Mouse (Mus musculus): ENCODE data around the gene Pik3ap1. TPM values are rescaled to one million over a fixed set of nuclear protein-coding genes. Genes with fewer than 3 reads are reported as not detected.

Pik3ap1 gene
- polyA plus RNA-seq, 1 experiment, result 0.91 TPM

- Histone ChIP-seq H3K4me1 (ENCODE audit: control insufficient read depth, insufficient read depth, low read length) (no peaks in the 10 kb centered on the region), H3K4me3 (ENCODE audit: insufficient read depth, low read length) (no peak overlapping the region), H3K27ac (ENCODE audit: insufficient read depth, low read length) (no peak overlapping the region)
- no peak for TF ChIP-seq POLR2A (IDR thresholded peaks at IDR 0.05; ENCODE audit: low read depth, low read length)
- no peak for TF ChIP-seq CTCF (IDR thresholded peaks at IDR 0.05; ENCODE audit: borderline replicate concordance, insufficient read depth, low read length)
Observed at GRCm38 (mm10) chr19:41290952-41291619, 93.8 kb downstream of the Pik3ap1 start.

- TF ChIP-seq POLR2A (IDR thresholded peaks at IDR 0.05; ENCODE audit: low read depth, low read length), result no peak
- TF ChIP-seq CTCF (IDR thresholded peaks at IDR 0.05; ENCODE audit: borderline replicate concordance, insufficient read depth, low read length), result no peak
- H3K27ac ChIP-seq (ENCODE audit: insufficient read depth, low read length), result no peak overlapping the region
- H3K4me3 ChIP-seq (ENCODE audit: insufficient read depth, low read length), result no peak overlapping the region
- H3K4me1 ChIP-seq (ENCODE audit: control insufficient read depth, insufficient read depth, low read length), result no peaks in the 10 kb centered on the region
Observed at GRCm38 (mm10) chr19:41288568-41288967, 96.3 kb downstream of the Pik3ap1 start.

- Histone ChIP-seq H3K4me1 (ENCODE audit: control insufficient read depth, insufficient read depth, low read length) (no peaks in the 10 kb centered on the region), H3K4me3 (ENCODE audit: insufficient read depth, low read length) (no peak overlapping the region), H3K27ac (ENCODE audit: insufficient read depth, low read length) (no peak overlapping the region)
- TF ChIP-seq CTCF (IDR thresholded peaks at IDR 0.05; ENCODE audit: borderline replicate concordance, insufficient read depth, low read length) (no peak), POLR2A (IDR thresholded peaks at IDR 0.05; ENCODE audit: low read depth, low read length) (no peak)
Observed at GRCm38 (mm10) chr19:41287224-41287623, 97.7 kb downstream of the Pik3ap1 start.

GRCm38 (mm10) chr19:41284515-41284914 lies 100.4 kb downstream of the Pik3ap1 start:
- Histone ChIP-seq H3K4me3 (ENCODE audit: insufficient read depth, low read length) (no peak overlapping the region), H3K4me1 (ENCODE audit: control insufficient read depth, insufficient read depth, low read length) (no peaks in the 10 kb centered on the region), H3K27ac (ENCODE audit: insufficient read depth, low read length) (no peak overlapping the region)
- TF ChIP-seq CTCF (IDR thresholded peaks at IDR 0.05; ENCODE audit: borderline replicate concordance, insufficient read depth, low read length) (no peak), POLR2A (IDR thresholded peaks at IDR 0.05; ENCODE audit: low read depth, low read length) (no peak)

GRCm38 (mm10) chr19:41282718-41283117 lies 102.2 kb downstream of the Pik3ap1 start:
- Histone ChIP-seq H3K4me3 (ENCODE audit: insufficient read depth, low read length) (no peak overlapping the region), H3K4me1 (ENCODE audit: control insufficient read depth, insufficient read depth, low read length) (no peaks in the 10 kb centered on the region), H3K27ac (ENCODE audit: insufficient read depth, low read length) (no peak overlapping the region)
- TF ChIP-seq POLR2A (IDR thresholded peaks at IDR 0.05; ENCODE audit: low read depth, low read length), result no peak
- no peak for TF ChIP-seq CTCF (IDR thresholded peaks at IDR 0.05; ENCODE audit: borderline replicate concordance, insufficient read depth, low read length)

- no peak for TF ChIP-seq POLR2A (IDR thresholded peaks at IDR 0.05; ENCODE audit: low read depth, low read length)
- Histone ChIP-seq H3K4me3 (ENCODE audit: insufficient read depth, low read length) (no peak overlapping the region), H3K27ac (ENCODE audit: insufficient read depth, low read length) (no peak overlapping the region), H3K4me1 (ENCODE audit: control insufficient read depth, insufficient read depth, low read length) (no peaks in the 10 kb centered on the region)
Observed at GRCm38 (mm10) chr19:41282216-41282615, 102.7 kb downstream of the Pik3ap1 start.

GRCm38 (mm10) chr19:41279724-41280244 lies 105.1 kb downstream of the Pik3ap1 start:
- H3K4me3 ChIP-seq (ENCODE audit: insufficient read depth, low read length), result no peak overlapping the region
- H3K27ac ChIP-seq (ENCODE audit: insufficient read depth, low read length), result no peak overlapping the region
- no peaks in the 10 kb centered on the region for H3K4me1 ChIP-seq (ENCODE audit: control insufficient read depth, insufficient read depth, low read length)
- TF ChIP-seq CTCF (IDR thresholded peaks at IDR 0.05; ENCODE audit: borderline replicate concordance, insufficient read depth, low read length), result no peak
- TF ChIP-seq POLR2A (IDR thresholded peaks at IDR 0.05; ENCODE audit: low read depth, low read length), result no peak

GRCm38 (mm10) chr19:41278606-41279005 lies 106.3 kb downstream of the Pik3ap1 start:
- TF ChIP-seq CTCF (IDR thresholded peaks at IDR 0.05; ENCODE audit: borderline replicate concordance, insufficient read depth, low read length) (no peak), POLR2A (IDR thresholded peaks at IDR 0.05; ENCODE audit: low read depth, low read length) (no peak)
- Histone ChIP-seq H3K4me3 (ENCODE audit: insufficient read depth, low read length) (no peak overlapping the region), H3K4me1 (ENCODE audit: control insufficient read depth, insufficient read depth, low read length) (no peaks in the 10 kb centered on the region), H3K27ac (ENCODE audit: insufficient read depth, low read length) (no peak overlapping the region)

GRCm38 (mm10) chr19:41275588-41275987 lies 109.3 kb downstream of the Pik3ap1 start:
- H3K27ac ChIP-seq (ENCODE audit: insufficient read depth, low read length), result no peak overlapping the region
- H3K4me3 ChIP-seq (ENCODE audit: insufficient read depth, low read length), result no peak overlapping the region
- TF ChIP-seq POLR2A (IDR thresholded peaks at IDR 0.05; ENCODE audit: low read depth, low read length), result no peak
- TF ChIP-seq CTCF (IDR thresholded peaks at IDR 0.05; ENCODE audit: borderline replicate concordance, insufficient read depth, low read length), result no peak
- peaks cover 4% of the 10 kb centered on the region; the same call in 1 of the 2 replicates for H3K4me1 ChIP-seq (ENCODE audit: control insufficient read depth, insufficient read depth, low read length)

GRCm38 (mm10) chr19:41270906-41271305 lies 114.0 kb downstream of the Pik3ap1 start:
- Histone ChIP-seq H3K4me3 (ENCODE audit: insufficient read depth, low read length) (no peak overlapping the region), H3K27ac (ENCODE audit: insufficient read depth, low read length) (peak overlapping the region; percentile 54; the same call in 1 of the 2 replicates), H3K4me1 (ENCODE audit: control insufficient read depth, insufficient read depth, low read length) (peaks cover 4% of the 10 kb centered on the region; the same call in 1 of the 2 replicates)
- TF ChIP-seq CTCF (IDR thresholded peaks at IDR 0.05; ENCODE audit: borderline replicate concordance, insufficient read depth, low read length) (no peak), POLR2A (IDR thresholded peaks at IDR 0.05; ENCODE audit: low read depth, low read length) (no peak)
